Mouse (Mus musculus) heart, postnatal 0 days (tissue): Measurements from ENCODE around the gene Ptov1.

Experiments used
- CTCF ChIP-seq: IDR thresholded peaks from 2 replicates; pipeline ENCODE4 v1.5.1; 2016; ENCODE audit warnings: antibody characterized with exemption, control low read depth, low read depth
- EP300 ChIP-seq: IDR thresholded peaks from 2 replicates; pipeline ENCODE4 v1.6.1; 2016; ENCODE audit warnings: antibody characterized with exemption, low read depth

DNA sequence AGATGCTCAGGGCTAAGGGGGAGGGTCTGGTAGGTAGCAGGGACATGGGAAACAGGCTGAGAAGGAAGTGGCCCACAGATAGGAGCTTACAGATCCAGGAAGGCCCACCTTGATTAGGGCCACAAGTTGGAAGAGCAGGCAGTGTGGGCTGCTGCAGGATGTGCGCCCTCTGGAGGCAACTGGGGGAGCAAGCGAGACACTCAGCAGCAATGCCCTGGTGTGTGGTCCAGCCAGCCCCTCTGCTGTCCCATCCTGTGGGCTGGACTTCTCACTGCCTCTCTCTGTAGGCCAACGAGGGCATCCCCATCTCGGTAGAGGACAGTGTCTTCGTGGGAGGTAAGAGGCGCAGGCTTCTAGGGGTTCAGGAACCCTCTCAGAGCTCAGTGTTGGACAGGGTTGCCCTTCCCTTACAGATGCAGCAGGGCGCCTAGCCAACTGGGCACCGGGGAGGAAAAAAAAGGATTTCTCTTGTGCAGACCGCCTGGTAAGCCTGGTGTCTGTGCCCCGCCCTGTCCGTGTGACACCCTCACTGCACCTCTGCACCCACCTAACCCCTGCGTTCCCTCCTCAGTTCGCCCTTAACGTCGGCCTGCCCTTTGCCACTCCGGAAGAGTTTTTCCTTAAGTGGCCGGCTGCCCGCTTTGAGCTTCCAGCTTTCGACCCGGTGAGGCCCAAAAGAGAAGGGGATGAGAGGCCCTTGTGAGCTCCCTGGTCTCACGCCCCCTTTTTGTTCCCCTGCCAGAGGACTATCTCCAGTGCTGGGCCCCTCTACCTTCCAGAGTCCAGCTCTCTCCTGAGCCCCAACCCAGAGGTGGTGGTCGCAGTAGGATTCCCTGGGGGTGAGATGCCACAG lies 8.8 kb downstream of the Ptov1 start:
- TF ChIP-seq CTCF (peak; percentile 84), EP300 (no peak)
